Mouse (Mus musculus) left cerebral cortex, adult 6 months (tissue): ENCODE results near the gene Zdhhc3. TPM values are rescaled to one million over a fixed set of nuclear protein-coding genes. Genes with fewer than 3 reads are reported as not detected.

Source experiments
- long read RNA-seq, 2 experiments: library from polyadenylated mRNA; unstranded; transcript quantifications; one replicate each; pipeline ENCODE4 v2.0.0; 2019 to 2020
- polyA plus RNA-seq: library from polyadenylated mRNA; unstranded; fragments of <200 nt; fragmentation: Nextera tagmentation; gene quantifications from 2 replicates; pipeline ENCODE4 v1.2.3, GENCODE M21; 2021

The Zdhhc3 gene
- 58.2 and 64.3 TPM in 2 replicates for polyA plus RNA-seq
- long read RNA-seq, experiment 1, full-length matches to known transcripts: 299 of 376 reads
- long read RNA-seq, experiment 1, partial matches to known transcripts: 12 of 376 reads
- long read RNA-seq, experiment 1, other reads (novel, unspliced or antisense): 65 of 376 reads
- long read RNA-seq, experiment 2, full-length matches to known transcripts: 39 of 66 reads
- long read RNA-seq, experiment 2, partial matches to known transcripts: 4 of 66 reads
- long read RNA-seq, experiment 2, other reads (novel, unspliced or antisense): 23 of 66 reads

DNA sequence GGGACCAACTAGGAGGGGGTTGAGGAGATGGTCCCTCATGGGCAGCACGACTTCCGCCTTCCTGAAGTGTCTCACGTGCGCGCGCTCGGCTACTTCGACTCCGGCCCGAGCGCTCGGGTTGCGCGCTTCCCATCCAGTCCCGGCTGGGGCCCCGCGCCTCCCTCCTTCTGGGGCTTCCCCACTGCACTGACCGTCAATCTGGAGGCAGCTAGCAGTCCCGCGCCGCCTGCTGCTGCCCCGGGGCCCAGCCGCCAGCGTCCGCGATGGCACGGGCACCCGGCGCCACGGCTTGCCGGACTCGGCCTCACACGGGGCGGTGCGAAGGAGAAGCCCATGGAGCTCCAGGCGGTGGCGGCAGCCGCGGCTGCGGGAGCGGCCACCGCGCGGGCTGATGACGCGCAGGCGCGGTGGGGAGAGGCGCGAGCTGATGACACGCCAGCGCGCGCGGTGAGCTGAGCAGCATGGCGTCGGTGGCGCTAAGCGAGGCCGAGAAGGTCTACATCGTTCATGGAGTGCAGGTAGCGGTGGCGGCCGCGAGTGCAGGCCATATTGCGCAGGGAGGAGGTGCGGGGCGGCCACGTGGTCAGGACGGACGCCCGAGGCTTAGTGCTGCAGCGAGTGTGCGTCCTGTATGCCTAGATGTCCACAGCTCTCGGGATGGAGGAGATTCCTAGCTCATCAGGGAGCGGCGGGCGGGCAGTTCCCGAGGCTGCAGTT lies at the start of gene Zdhhc3, which contains the start of gene Exosc7:
Gene Zdhhc3 (minus strand): TSS at position 401 of the 717 bp plus-strand sequence.
Gene Exosc7 (plus strand): TSS at position 411 of the 717 bp plus-strand sequence.

DNA sequence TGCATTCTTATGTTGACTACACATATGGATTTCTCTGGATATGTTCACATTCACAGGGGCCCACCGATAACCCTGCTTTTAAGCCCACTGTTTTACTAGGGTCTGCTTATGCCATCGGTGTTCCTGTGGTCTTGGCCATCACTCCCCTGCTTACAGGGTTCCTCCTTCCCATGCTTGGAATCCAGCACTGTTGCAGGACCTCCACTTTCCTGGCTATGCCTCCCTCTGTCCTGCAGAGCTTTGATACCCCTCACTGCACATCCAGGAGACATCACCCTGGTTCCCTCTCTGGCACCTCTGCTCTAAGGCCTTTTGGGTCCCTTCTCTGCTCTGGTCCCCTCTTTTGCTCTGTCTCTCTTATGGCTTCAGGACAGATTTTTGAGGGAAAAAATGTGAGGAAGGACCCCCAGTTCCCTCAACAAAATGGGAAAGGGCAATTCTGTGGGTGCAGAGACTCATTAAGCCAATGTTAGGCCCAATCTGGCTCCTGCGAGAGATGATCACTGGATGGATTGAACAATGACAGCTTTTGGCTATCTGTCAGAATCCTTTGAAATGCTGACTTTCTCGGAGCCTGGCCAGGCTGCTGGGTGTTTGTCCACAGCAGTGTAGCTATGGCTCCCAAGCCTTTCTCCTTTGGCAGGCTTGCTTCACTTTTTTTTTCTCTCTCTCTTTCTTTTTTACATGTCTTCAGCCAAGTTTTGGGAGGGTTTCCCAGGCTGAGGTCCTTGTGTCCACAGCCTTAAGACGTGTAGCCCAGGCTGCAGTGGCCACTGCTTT lies 37.4 kb upstream of the Zdhhc3 start, which contains the start of gene Clec3b:
Gene Clec3b (plus strand): TSS at position 706 of the 780 bp plus-strand sequence.

DNA sequence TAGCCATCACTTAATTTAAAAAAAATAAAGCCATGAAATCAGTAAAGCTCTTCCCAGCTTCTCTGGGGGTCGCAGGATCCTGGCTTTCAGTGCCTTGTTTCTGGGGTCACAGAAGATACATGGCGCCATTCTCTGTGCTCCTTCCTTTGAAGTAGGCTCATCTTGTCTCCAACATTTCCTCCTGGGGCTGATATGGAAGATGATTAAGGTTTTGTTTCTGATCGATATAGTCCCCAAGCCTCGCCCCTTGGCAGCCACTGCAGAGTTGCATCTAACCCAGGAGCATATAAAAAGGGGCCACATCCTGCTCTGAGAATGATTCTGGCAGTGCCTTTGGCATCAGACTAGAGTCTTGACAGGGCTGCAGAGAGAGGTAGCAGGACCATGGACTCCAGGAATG lies 78.6 kb downstream of the Zdhhc3 start, which contains the start of gene Tgm4:
Gene Tgm4 (plus strand): TSS at position 301 of the 400 bp plus-strand sequence.

DNA sequence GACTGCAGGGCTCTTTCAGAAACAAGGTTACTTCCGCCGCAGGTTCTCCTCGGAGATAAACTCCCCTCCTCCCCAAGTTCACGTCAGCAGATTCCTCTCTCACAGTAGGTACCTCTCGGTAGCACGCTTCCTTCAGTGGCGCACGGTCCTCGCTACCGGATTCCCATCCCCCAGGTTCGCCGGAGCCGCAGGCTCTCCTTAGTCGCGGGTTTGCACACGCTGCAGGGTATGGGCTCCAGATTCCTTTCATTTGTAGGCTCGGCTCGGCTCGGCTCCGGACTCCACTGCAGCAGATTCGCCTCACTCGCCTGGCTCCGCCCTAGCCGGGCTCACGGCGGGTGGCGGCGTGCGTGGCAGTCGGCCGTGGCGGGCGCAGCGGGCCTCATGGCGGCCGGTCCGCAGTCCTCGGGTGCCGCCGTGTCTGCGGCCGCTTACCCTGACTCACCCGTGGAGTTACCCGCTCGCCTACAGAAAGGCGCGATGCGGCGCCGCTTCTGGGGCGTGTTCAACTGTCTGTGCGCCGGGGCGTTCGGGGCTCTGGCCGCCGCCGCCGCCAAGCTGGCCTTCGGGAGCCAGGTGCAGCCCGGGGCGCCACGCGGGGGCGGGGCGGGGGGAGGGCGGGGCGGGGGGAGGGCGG lies 91.9 kb downstream of the Zdhhc3 start, which contains the start of gene Tmem42:
Gene Tmem42 (plus strand): TSS at position 332 of the 637 bp plus-strand sequence.

Other genes starting within 250 kb of the Zdhhc3 start
- gene Zfp445, start 247.2 kb downstream of the Zdhhc3 start, polyA plus RNA-seq: 15.1 and 19.1 TPM in 2 replicates
- gene Zkscan7, start 227.5 kb downstream of the Zdhhc3 start, polyA plus RNA-seq: 0.23 and 0.25 TPM in 2 replicates
- gene Zfp105, start 190.1 kb downstream of the Zdhhc3 start, polyA plus RNA-seq: 4.3 and 5.0 TPM in 2 replicates
- 20.8 and 29.6 TPM in 2 replicates for gene 1110059G10Rik, start 162.2 kb downstream of the Zdhhc3 start, polyA plus RNA-seq
- gene Kif15, start 162.2 kb downstream of the Zdhhc3 start, polyA plus RNA-seq: 0.23 TPM in 1 of 2 replicates, not detected in the other
- gene Tmem42, start 91.9 kb downstream of the Zdhhc3 start, polyA plus RNA-seq: 50.7 and 58.4 TPM in 2 replicates
- 0.31 and 0.38 TPM in 2 replicates for gene Tgm4, start 78.5 kb downstream of the Zdhhc3 start, polyA plus RNA-seq
- 58.6 and 82.2 TPM in 2 replicates for gene Exosc7, start within 50 bp of the Zdhhc3 start, polyA plus RNA-seq
- gene Clec3b, start 37.7 kb upstream of the Zdhhc3 start, polyA plus RNA-seq: 0.41 TPM in 1 of 2 replicates, not detected in the other
- 0.09 and 0.18 TPM in 2 replicates for gene Cdcp1, start 102.8 kb upstream of the Zdhhc3 start, polyA plus RNA-seq
- gene Tmem158, start 147.6 kb upstream of the Zdhhc3 start, polyA plus RNA-seq: 9.3 and 83.4 TPM in 2 replicates